Mouse (Mus musculus): ENCODE measurements around the gene Wdr91.

Wdr91 gene

GRCm38 (mm10) chr6:34879101-34879740 is 31.5 kb downstream of the Wdr91 start:
- DNase-seq (ENCODE audit: low spot score in 2 of 2): no peak

- peak; percentile 70 to 80 for DNase-seq (ENCODE audit: low spot score in 2 of 2)
Measured at GRCm38 (mm10) chr6:34877509-34878321, 33.0 kb downstream of the Wdr91 start, which contains the start of gene Cyren. Gene Cyren (minus strand): TSS chr6:34878060.

- DNase-seq (ENCODE audit: low spot score in 2 of 2): no peak
Measured at GRCm38 (mm10) chr6:34876835-34877156, 33.9 kb downstream of the Wdr91 start.

- DNase-seq (ENCODE audit: low spot score in 2 of 2): no peak
Measured at GRCm38 (mm10) chr6:34875966-34876834, 34.5 kb downstream of the Wdr91 start.

- no peak for DNase-seq (ENCODE audit: low spot score in 2 of 2)
Measured at GRCm38 (mm10) chr6:34875268-34875761, 35.4 kb downstream of the Wdr91 start.

- DNase-seq (ENCODE audit: low spot score in 2 of 2): no peak
Measured at GRCm38 (mm10) chr6:34874101-34874921, 36.4 kb downstream of the Wdr91 start.

- no peak for DNase-seq (ENCODE audit: low spot score in 2 of 2)
Measured at GRCm38 (mm10) chr6:34872871-34873270, 37.8 kb downstream of the Wdr91 start.

GRCm38 (mm10) chr6:34871929-34872328 is 38.7 kb downstream of the Wdr91 start:
- DNase-seq (ENCODE audit: low spot score in 2 of 2): no peak

GRCm38 (mm10) chr6:34870724-34871123 is 40.0 kb downstream of the Wdr91 start:
- no peak for DNase-seq (ENCODE audit: low spot score in 2 of 2)

- DNase-seq (ENCODE audit: low spot score in 2 of 2): no peak
Measured at GRCm38 (mm10) chr6:34870136-34870535, 40.5 kb downstream of the Wdr91 start.

- no peak for DNase-seq (ENCODE audit: low spot score in 2 of 2)
Measured at GRCm38 (mm10) chr6:34869225-34869915, 41.3 kb downstream of the Wdr91 start.

GRCm38 (mm10) chr6:34868507-34869217 is 42.0 kb downstream of the Wdr91 start:
- no peak for DNase-seq (ENCODE audit: low spot score in 2 of 2)

- DNase-seq (ENCODE audit: low spot score in 2 of 2): no peak
Measured at GRCm38 (mm10) chr6:34867995-34868350, 42.7 kb downstream of the Wdr91 start.

- DNase-seq (ENCODE audit: low spot score in 2 of 2): no peak
Measured at GRCm38 (mm10) chr6:34867301-34867994, 43.2 kb downstream of the Wdr91 start.

- no peak for DNase-seq (ENCODE audit: low spot score in 2 of 2)
Measured at GRCm38 (mm10) chr6:34866786-34867185, 43.9 kb downstream of the Wdr91 start.

- no peak for DNase-seq (ENCODE audit: low spot score in 2 of 2)
Measured at GRCm38 (mm10) chr6:34865711-34866593, 44.7 kb downstream of the Wdr91 start.

GRCm38 (mm10) chr6:34865213-34865612 is 45.5 kb downstream of the Wdr91 start:
- no peak for DNase-seq (ENCODE audit: low spot score in 2 of 2)

- DNase-seq (ENCODE audit: low spot score in 2 of 2): no peak
Measured at GRCm38 (mm10) chr6:34863786-34864514, 46.7 kb downstream of the Wdr91 start.

Data from frontal cortex, postnatal 25 days (tissue).